Mouse (Mus musculus) embryonic facial prominence, embryonic 10.5 days (tissue): ENCODE results near the gene Tpi1. TPM values are rescaled to one million over a fixed set of nuclear protein-coding genes. Genes with fewer than 3 reads are reported as not detected.

Experiments used
- DNase-seq: peaks from one replicate; pipeline ENCODE4 v3.0.0-alpha.2; 2017; ENCODE audit warnings: low spot score
- H3K27ac ChIP-seq: fragments of 300-500 bp; sonication (generic); replicated peaks from 2 replicates; pipeline ENCODE4 v1.5.1; 2016; ENCODE audit warnings: mild to moderate bottlenecking
- H3K27me3 ChIP-seq: fragments of 300-500 bp; sonication (generic); replicated peaks from 2 replicates; pipeline ENCODE4 v1.6.1; 2016; ENCODE audit warnings: low read depth, mild to moderate bottlenecking; ENCODE audit not compliant: poor library complexity, severe bottlenecking
- H3K36me3 ChIP-seq: fragments of 300-500 bp; sonication (generic); replicated peaks from 2 replicates; pipeline ENCODE4 v1.6.1; 2016; ENCODE audit warnings: mild to moderate bottlenecking, moderate library complexity
- H3K4me1 ChIP-seq: fragments of 300-500 bp; sonication (generic); 2 replicates; pipeline ENCODE4 v1.6.1; 2016
- H3K4me3 ChIP-seq: fragments of 300-500 bp; sonication (generic); 2 replicates; pipeline ENCODE4 v1.5.1; 2016; ENCODE audit warnings: mild to moderate bottlenecking, moderate library complexity
- H3K9me3 ChIP-seq: fragments of 300-500 bp; sonication (generic); 2 replicates; pipeline ENCODE4 v1.6.1; 2016; ENCODE audit warnings: mild to moderate bottlenecking
- WGBS: fragments of 180-500 bp; shearing (Covaris S2); methylation state at CpG from one replicate; pipeline ENCODE4 v1.1.7; 2016; 5-methylcytosine and 5-hydroxymethylcytosine counted together
- polyA plus RNA-seq: library from polyadenylated mRNA; unstranded; fragments of >200 nt; fragmentation: Nextera tagmentation; extraction: Ambion mirVana; gene quantifications from 2 replicates; pipeline ENCODE4 v1.2.1, GENCODE M21; 2016

Tpi1 gene
- 829 and 899 TPM in 2 replicates for polyA plus RNA-seq

GRCm38 (mm10) chr6:124813933-124814332 is at the start of gene Tpi1:
Gene Tpi1 (minus strand): TSS chr6:124814296.
- H3K4me3 ChIP-seq: peak within 1 kb of the TSS; percentile 92
- H3K9me3 ChIP-seq: no peaks in the 10 kb centered on the region
- peak; percentile 92 for DNase-seq
- peaks cover 76% of the 10 kb centered on the region for H3K36me3 ChIP-seq
- peak within 1 kb of the TSS; percentile 98 for H3K27ac ChIP-seq
- H3K27me3 ChIP-seq: no peaks in the 10 kb centered on the region
- peaks cover 54% of the 10 kb centered on the region for H3K4me1 ChIP-seq
- under 1% methylated on average over 22 of the region's 22 CpGs for WGBS

- peak overlapping the region; percentile 73 for H3K4me3 ChIP-seq
- DNase-seq: no peak
- H3K27ac ChIP-seq: peak overlapping the region; percentile 88
- under 1% methylated on average over 16 of the region's 16 CpGs for whole genome bisulfite sequencing
- H3K4me1 ChIP-seq: peaks cover 79% of the 10 kb centered on the region
- no peaks in the 10 kb centered on the region for H3K9me3 ChIP-seq
- H3K27me3 ChIP-seq: peaks cover 97% of the 10 kb centered on the region
- H3K36me3 ChIP-seq: no peaks in the 10 kb centered on the region
Measured at GRCm38 (mm10) chr6:124863125-124863657, 49.1 kb upstream of the Tpi1 start.

- WGBS: 13% methylated on average over 8 of the region's 8 CpGs
- no peak for DNase-seq
- H3K27ac ChIP-seq: peak overlapping the region; percentile 88; the same call in 1 of the 2 replicates
- no peaks in the 10 kb centered on the region for H3K36me3 ChIP-seq
- peak overlapping the region; percentile 73 for H3K4me3 ChIP-seq
- peaks cover 85% of the 10 kb centered on the region for H3K4me1 ChIP-seq
- no peaks in the 10 kb centered on the region for H3K9me3 ChIP-seq
- peaks cover 97% of the 10 kb centered on the region for H3K27me3 ChIP-seq
Measured at GRCm38 (mm10) chr6:124862406-124863124, 48.5 kb upstream of the Tpi1 start.

- H3K4me1 ChIP-seq: peaks cover 91% of the 10 kb centered on the region
- H3K9me3 ChIP-seq: no peaks in the 10 kb centered on the region
- DNase-seq: no peak
- peaks cover 90% of the 10 kb centered on the region for H3K27me3 ChIP-seq
- H3K4me3 ChIP-seq: no peak overlapping the region; the same call in 1 of the 2 replicates
- H3K27ac ChIP-seq: peak overlapping the region; percentile 26; the same call in 1 of the 2 replicates
- WGBS: 36% methylated on average over 3 of the region's 3 CpGs
- no peaks in the 10 kb centered on the region for H3K36me3 ChIP-seq
Measured at GRCm38 (mm10) chr6:124861802-124862201, 47.7 kb upstream of the Tpi1 start.

GRCm38 (mm10) chr6:124861266-124861665 is 47.2 kb upstream of the Tpi1 start:
- Histone ChIP-seq H3K4me3 (0 out of 2 replicates have a peak overlapping the region, but pooled peaks have one; percentile 17), H3K4me1 (peaks cover 91% of the 10 kb centered on the region), H3K27ac (peak overlapping the region; percentile 26; the same call in 1 of the 2 replicates), H3K36me3 (no peaks in the 10 kb centered on the region), H3K9me3 (no peaks in the 10 kb centered on the region), H3K27me3 (peaks cover 84% of the 10 kb centered on the region)
- DNase-seq: no peak
- WGBS: 81% methylated on average over 19 of the region's 19 CpGs

- Histone ChIP-seq H3K4me1 (peaks cover 92% of the 10 kb centered on the region), H3K4me3 (0 out of 2 replicates have a peak overlapping the region, but pooled peaks have one; percentile 17)
Measured at GRCm38 (mm10) chr6:124860511-124860910, 46.4 kb upstream of the Tpi1 start.

GRCm38 (mm10) chr6:124859725-124860124 is 45.6 kb upstream of the Tpi1 start:
- peaks cover 93% of the 10 kb centered on the region for H3K4me1 ChIP-seq
- H3K27me3 ChIP-seq: peaks cover 69% of the 10 kb centered on the region
- H3K36me3 ChIP-seq: 0 out of 2 replicates have a peak, but pooled peaks cover 4% of the 10 kb centered on the region
- H3K4me3 ChIP-seq: peak overlapping the region; percentile 21; the same call in 1 of the 2 replicates
- H3K27ac ChIP-seq: 0 out of 2 replicates have a peak overlapping the region, but pooled peaks have one; percentile 7
- no peaks in the 10 kb centered on the region for H3K9me3 ChIP-seq
- 12% methylated on average over 12 of the region's 12 CpGs for WGBS
- peak; percentile 89 for DNase-seq

More at GRCm38 (mm10) chr6:124860511-124860910, 46.4 kb upstream of the Tpi1 start:
- 0 out of 2 replicates have a peak overlapping the region, but pooled peaks have one; percentile 7 for H3K27ac ChIP-seq
- H3K9me3 ChIP-seq: no peaks in the 10 kb centered on the region
- 83% methylated on average over 9 of the region's 9 CpGs for WGBS
- no peaks in the 10 kb centered on the region for H3K36me3 ChIP-seq
- H3K27me3 ChIP-seq: peaks cover 77% of the 10 kb centered on the region
- no peak for DNase-seq

- peak overlapping the region; percentile 93 for H3K4me3 ChIP-seq
- DNase-seq: no peak
- peaks cover 14% of the 10 kb centered on the region for H3K36me3 ChIP-seq
- H3K27ac ChIP-seq: peak overlapping the region; percentile 40
- peaks cover 59% of the 10 kb centered on the region for H3K27me3 ChIP-seq
- 73% methylated on average over 28 of the region's 28 CpGs for WGBS
- peaks cover 83% of the 10 kb centered on the region for H3K4me1 ChIP-seq
- H3K9me3 ChIP-seq: no peaks in the 10 kb centered on the region
Measured at GRCm38 (mm10) chr6:124858561-124859318, 44.6 kb upstream of the Tpi1 start.

GRCm38 (mm10) chr6:124857840-124858530 is 43.9 kb upstream of the Tpi1 start:
- WGBS: 24% methylated on average over 26 of the region's 26 CpGs
- no peak for DNase-seq
- H3K27me3 ChIP-seq: peaks cover 51% of the 10 kb centered on the region
- H3K27ac ChIP-seq: peak overlapping the region; percentile 98
- peak overlapping the region; percentile 93 for H3K4me3 ChIP-seq
- peaks cover 76% of the 10 kb centered on the region for H3K4me1 ChIP-seq
- H3K36me3 ChIP-seq: peaks cover 21% of the 10 kb centered on the region
- no peaks in the 10 kb centered on the region for H3K9me3 ChIP-seq

GRCm38 (mm10) chr6:124856916-124857839 is 43.1 kb upstream of the Tpi1 start, which contains the start of gene P3h3:
Gene P3h3 (minus strand): TSS chr6:124857752.
- Histone ChIP-seq H3K36me3 (peaks cover 26% of the 10 kb centered on the region), H3K27ac (peak within 1 kb of the TSS; percentile 98), H3K4me1 (peaks cover 68% of the 10 kb centered on the region), H3K27me3 (peaks cover 43% of the 10 kb centered on the region), H3K9me3 (no peaks in the 10 kb centered on the region), H3K4me3 (peak within 1 kb of the TSS; percentile 93)
- peak; percentile 94 for DNase-seq
- WGBS: under 1% methylated on average over 86 of the region's 86 CpGs

- peak; percentile 86 for DNase-seq
Measured at GRCm38 (mm10) chr6:124856321-124856720, 42.2 kb upstream of the Tpi1 start.

More at GRCm38 (mm10) chr6:124856321-124856720, 42.2 kb upstream of the Tpi1 start:
- Histone ChIP-seq H3K4me1 (peaks cover 63% of the 10 kb centered on the region), H3K36me3 (peaks cover 26% of the 10 kb centered on the region), H3K27me3 (peaks cover 35% of the 10 kb centered on the region), H3K4me3 (peak overlapping the region; percentile 93), H3K27ac (peak overlapping the region; percentile 98), H3K9me3 (no peaks in the 10 kb centered on the region)
- WGBS: 4% methylated on average over 14 of the region's 14 CpGs
